Mouse (Mus musculus) E14TG2a.4 (cell line): ENCODE measurements at regions not wholly inside any gene's neighbourhood (a gene's known extent, or its start where the extent isn't known, plus 50 kb on each side); places are given as distances from the start of the nearest gene placed in this dataset.

Source experiments
- CTCF ChIP-seq: conservative IDR thresholded peaks from 2 replicates; pipeline ENCODE4 v1.5.1; 2014; ENCODE audit warnings: low read length
- POU5F1 ChIP-seq: IDR thresholded peaks from 2 replicates; pipeline ENCODE4 v1.6.1; 2014; ENCODE audit warnings: low read length, borderline replicate concordance

- no peak for TF ChIP-seq CTCF
- TF ChIP-seq POU5F1: no peak
Measured at GRCm38 (mm10) chr5:68572816-68573215, 541.2 kb downstream of the Grxcr1 start.
